ENCODE assay signal across 8 mouse cellular contexts in genomic region chr5:43661997-43662961, GRCm38 (mm10). TPM values are rescaled to one million over a fixed set of nuclear protein-coding genes. Genes with fewer than 3 reads are reported as not detected.
DNase-seq lines count a peak whose midpoint lies in the region; ATAC-seq and TF ChIP-seq lines count a peak whose summit lies in the region.

Gene Cc2d2a, plus strand, starts transcription at chr5:43662346.

- peak within 1 kb of the TSS; percentile 47 for H3K4me2 ChIP-seq in forebrain, embryonic 15.5 days (replicated peaks)

- H3K4me1 ChIP-seq in forebrain, embryonic 15.5 days: peaks cover 30% of the 10 kb centered on the region
- H3K4me1 ChIP-seq in hindbrain, embryonic 10.5 days (replicated peaks): peaks cover 42% of the 10 kb centered on the region

- POLR2A ChIA-PET in Patski (lab: Charles Lee): interaction anchor here (0.7 to 1.6 kb wide), 8 partner anchors 11 to 239 kb away, joined by 3 to 21 read pairs (median 6); partner anchors contain the start of gene Fbxl5

- H3K36me3 ChIP-seq in forebrain, embryonic 15.5 days: no peaks in the 10 kb centered on the region
- no peaks in the 10 kb centered on the region for H3K36me3 ChIP-seq in hindbrain, embryonic 10.5 days

- peak within 1 kb of the TSS; percentile 44 for H3K9ac ChIP-seq in forebrain, embryonic 15.5 days (replicated peaks)

- peak within 1 kb of the TSS; percentile 83 for H3K27ac ChIP-seq in forebrain, embryonic 15.5 days (replicated peaks)
- peak within 1 kb of the TSS; percentile 92 for H3K27ac ChIP-seq in hindbrain, embryonic 10.5 days

- peak; percentile 28 for TF ChIP-seq CTCF in Patski (IDR thresholded peaks at IDR 0.05)

- WGBS in forebrain, embryonic 15.5 days: 3% methylated on average over 19 of the region's 19 CpGs
- WGBS in hindbrain, embryonic 10.5 days: 5% methylated on average over 19 of the region's 19 CpGs

- in situ Hi-C loops in Patski (cut with MboI; ENCODE audit: low pct_unique_long_range_greater_than_20kb): no loop called here

- no peaks in the 10 kb centered on the region for H3K9me3 ChIP-seq in forebrain, embryonic 15.5 days
- H3K9me3 ChIP-seq in hindbrain, embryonic 10.5 days: no peaks in the 10 kb centered on the region

- DNase-seq in Patski (ENCODE audit: low read depth, low spot score): peak; percentile 48
- peak; percentile 44 for DNase-seq in cerebellum, adult 11 months
- peak; percentile 76 for DNase-seq in hindbrain, embryonic 10.5 days (ENCODE audit: low spot score)
- DNase-seq in layer of hippocampus, postnatal 14 days (ENCODE audit: low spot score in 2 of 2): peak; percentile 31 to 52
- DNase-seq in lung, postnatal 36 days: peak; percentile 30
- DNase-seq in right cerebral cortex, adult 2 months (ENCODE audit: low spot score in 2 of 2): peak; percentile 49 to 50

- H3K4me3 ChIP-seq in forebrain, embryonic 15.5 days: peak within 1 kb of the TSS; percentile 39
- peak within 1 kb of the TSS; percentile 55 for H3K4me3 ChIP-seq in hindbrain, embryonic 10.5 days

- ATAC-seq in Patski: peak; percentile 82
- ATAC-seq in forebrain, embryonic 15.5 days (replicated peaks): peak; percentile 70
- ATAC-seq in activated CD4-positive, CD25-positive, alpha-beta regulatory T cell, adult 4 months: no peak

- CTCF ChIA-PET in Patski (lab: Charles Lee): interaction anchor here (1.0 to 2.5 kb wide), 10 partner anchors 10 to 239 kb away, joined by 3 to 23 read pairs (median 4); no protein-coding TSS in a partner anchor

- no peaks in the 10 kb centered on the region for H3K27me3 ChIP-seq in Patski
- H3K27me3 ChIP-seq in forebrain, embryonic 15.5 days: no peaks in the 10 kb centered on the region
- no peaks in the 10 kb centered on the region for H3K27me3 ChIP-seq in hindbrain, embryonic 10.5 days (ENCODE audit: insufficient read depth, poor library complexity, severe bottlenecking)

RNA-seq across cellular contexts. Expression of gene Cc2d2a, which starts in this region (rescaled TPM):
- polyA plus RNA-seq in Patski (2021): 67.5 TPM
- polyA plus RNA-seq in forebrain, embryonic 15.5 days (2015; fragmentation: Nextera tagmentation; extraction: Ambion mirVana): 7.5 and 7.9 TPM in 2 replicates
- polyA plus RNA-seq in hindbrain, embryonic 10.5 days (2016; fragmentation: Nextera tagmentation; extraction: Ambion mirVana): 8.5 and 9.8 TPM in 2 replicates
- 10 to 100 TPM; 13.9 to 15.2 TPM for total RNA-seq in layer of hippocampus, postnatal 14 days (2021)
- 1 to 10 TPM; 1.3 TPM for polyA plus RNA-seq in activated CD4-positive, CD25-positive, alpha-beta regulatory T cell, adult 4 months (2017; shearing (Covaris generic))
